Mouse (Mus musculus): ENCODE results near the gene Neurog1.
A peak's percentile ranks its signal among the peaks of the same experiment; 100 is the strongest.

The Neurog1 gene

DNA sequence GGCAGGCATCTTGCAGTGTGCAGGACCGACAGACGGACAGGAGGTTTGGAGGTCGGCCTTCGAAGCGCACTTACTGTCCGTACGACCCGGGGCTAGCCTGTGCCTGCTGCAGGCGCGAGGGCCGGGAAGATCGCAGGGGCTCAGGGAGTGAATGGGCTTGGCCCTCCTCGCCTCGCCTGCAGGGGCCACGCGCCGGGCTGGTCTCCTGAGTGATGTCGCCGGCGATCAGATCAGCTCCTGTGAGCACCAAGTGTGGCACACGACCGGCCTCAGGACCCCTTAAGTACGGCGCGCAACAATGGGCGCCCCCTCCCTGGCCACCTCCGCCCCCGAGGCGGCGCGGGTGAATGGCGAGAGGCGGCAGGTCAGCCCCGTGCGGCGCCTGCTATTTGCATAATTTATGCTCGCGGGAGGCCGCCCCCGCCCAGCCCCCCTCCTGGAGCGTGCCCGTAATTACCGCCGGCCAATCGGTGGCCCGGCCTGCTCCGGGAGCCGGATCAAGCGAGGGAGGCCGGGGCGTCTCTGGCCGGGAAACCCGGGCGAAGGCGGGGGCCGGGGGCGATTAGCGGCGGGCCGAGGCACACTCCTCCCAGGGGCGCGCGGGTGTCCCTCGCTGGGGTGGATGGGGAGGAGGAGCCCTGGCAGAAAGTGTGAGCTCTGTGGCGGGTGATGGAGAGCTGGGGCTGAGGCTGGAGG, at the start of gene Neurog1:
TSS of gene Neurog1 (minus strand) at position 240 of the 696 bp plus-strand sequence.
- DNase-seq, result peak; percentile 18

DNA sequence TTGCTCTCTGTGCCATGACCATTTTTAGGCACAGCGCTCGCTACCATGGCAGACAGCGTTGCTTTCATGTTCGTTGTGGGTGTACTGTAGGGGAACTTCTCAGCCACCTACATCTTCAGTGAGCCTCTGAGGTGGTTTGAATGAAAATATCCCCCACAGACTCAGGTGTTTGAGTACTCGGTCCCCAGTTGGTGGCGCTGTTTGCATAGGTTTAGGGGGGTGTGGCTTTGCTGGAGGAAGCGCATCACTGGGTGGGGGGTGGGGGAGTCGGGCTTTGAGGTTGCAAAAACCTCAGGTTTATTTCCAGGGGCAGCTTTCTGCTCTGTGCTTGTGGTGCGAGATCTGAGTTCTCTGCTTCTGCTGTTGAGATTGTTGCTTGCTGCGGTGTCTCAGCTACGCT, 47.4 kb upstream of the Neurog1 start:
- no peak for DNase-seq

DNA sequence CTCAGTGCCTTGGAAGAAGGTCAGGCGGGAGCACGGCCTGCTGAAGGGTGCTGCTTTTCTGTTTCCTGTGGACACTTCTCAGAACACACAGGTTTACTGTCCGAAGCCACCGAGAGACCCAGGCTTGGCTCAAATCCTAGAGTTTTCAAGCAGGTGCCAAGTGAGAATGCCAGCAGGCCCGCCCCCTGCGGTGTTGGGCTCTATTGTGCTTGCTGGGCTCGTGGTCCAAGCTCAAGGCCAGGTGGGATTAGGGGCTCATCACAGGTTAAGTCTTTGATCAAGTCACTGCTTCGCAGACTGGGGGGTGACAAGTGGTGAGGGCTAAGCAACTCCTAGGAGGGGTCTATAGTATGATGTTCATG, 44.7 kb upstream of the Neurog1 start:
- no peak for DNase-seq

DNA sequence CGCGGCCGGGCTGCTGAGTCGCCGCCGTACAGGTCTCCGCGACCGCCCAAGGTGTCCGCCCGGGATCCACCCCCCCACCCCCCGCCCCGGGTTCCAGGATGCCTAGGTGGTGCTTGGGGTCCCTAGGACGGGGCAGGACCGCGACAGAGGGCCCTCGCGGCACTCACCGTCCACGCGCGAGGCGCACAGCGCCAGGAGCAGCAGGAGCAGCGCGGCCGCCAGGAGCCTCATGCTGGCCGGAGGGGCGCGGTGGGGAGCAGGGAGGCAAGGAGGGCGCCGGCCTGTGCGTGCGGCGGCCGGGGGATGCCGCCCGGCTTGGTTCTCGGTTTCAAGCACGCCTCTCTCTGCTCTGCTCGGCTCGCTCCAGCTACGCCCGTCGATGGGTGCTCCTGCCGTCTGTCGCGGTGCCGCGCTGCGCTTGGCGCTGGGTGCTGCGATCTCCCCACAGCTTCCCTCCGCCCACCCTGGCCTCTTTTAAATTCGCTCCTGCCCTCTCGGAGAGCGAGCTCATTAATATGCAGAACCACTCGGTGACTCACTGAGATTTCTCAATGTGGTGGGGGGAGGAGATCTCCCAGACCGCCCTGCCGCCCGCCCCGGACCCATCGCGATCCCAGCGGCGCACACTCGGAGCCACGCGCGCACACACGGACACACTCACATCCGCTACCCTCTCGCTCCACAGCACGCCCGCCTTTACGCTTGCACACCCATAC, 44.1 kb upstream of the Neurog1 start, which contains the start of gene Cxcl14:
TSS of gene Cxcl14 (minus strand) at position 609 of the 716 bp plus-strand sequence.
- peak; percentile 14 for DNase-seq

DNA sequence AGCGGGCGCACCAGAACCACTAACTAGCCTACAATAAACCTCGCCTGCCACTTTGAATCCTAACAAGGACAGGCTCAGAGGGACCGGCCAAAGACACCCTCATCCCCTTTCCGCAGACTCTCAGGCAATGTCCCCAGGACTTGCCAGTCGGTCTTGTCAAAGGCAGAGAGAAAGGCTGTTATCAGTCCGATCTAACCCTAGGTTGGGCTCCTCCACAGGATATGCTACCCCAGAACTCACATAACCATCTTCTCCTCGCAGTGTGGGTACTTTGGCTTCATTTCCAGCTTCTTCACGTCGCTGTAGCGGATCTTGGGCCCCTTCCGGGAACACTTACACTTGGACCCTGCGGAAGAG, 43.6 kb upstream of the Neurog1 start:
- DNase-seq, result peak; percentile 5

DNA sequence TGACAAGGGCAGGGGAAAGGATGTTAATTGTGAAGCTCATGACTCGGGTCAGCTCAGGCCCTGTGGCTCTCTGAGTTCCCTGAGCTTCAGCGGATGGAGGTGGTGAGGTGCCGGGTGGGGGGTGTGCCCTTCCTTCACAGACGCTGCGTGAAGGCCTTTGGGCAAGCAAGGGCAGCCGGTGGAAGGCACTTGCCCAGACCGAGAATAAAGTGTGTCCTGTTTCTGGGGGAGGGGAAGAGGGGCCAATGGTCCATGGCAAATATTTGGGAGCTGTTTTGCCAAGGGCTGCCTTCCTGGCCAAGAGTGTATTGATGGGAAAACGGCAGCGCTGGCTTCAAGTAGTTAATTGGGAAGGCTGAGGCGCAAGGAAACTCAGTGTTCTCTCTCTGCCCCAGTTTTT, 42.9 kb upstream of the Neurog1 start:
- no peak for DNase-seq

DNA sequence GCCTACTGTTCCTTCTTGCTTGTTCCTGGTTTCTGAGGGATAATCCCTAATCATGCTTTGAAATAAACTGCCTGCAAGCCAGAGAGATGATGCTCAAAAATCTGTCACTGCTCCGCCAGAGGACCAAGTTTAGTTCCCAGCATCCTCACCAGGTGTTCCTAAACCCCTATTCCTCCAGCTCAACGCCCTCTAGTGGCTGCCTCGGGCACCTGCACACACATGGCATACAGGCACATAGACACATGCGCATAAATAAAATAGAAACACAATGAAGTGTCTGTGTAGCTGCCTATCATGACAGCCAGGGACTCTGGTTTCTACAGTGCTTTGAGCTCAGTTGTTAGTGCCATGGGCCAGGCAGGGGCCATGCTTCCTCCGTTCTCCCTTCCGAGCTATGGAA, 38.0 kb upstream of the Neurog1 start:
- DNase-seq, result no peak

DNA sequence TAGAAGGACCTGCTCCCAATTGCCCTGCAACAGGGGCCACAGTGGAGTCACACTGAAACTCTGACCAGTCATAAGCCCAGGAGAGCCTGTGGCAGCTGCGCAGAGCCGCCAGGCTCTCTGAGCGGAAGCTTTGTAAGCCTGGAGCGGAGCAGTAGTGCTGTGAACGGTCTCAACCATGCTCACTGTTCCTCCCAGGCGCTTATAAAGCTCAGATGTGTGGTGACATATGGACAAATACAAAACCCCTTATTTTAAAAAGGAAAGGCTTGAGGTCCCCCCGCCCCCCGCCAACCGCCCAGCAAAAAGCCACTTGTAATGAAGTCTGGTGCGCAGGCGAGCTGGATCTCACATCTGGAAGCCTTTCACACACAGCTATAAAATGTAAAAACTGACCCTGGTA, 37.3 kb upstream of the Neurog1 start:
- DNase-seq, result no peak

DNA sequence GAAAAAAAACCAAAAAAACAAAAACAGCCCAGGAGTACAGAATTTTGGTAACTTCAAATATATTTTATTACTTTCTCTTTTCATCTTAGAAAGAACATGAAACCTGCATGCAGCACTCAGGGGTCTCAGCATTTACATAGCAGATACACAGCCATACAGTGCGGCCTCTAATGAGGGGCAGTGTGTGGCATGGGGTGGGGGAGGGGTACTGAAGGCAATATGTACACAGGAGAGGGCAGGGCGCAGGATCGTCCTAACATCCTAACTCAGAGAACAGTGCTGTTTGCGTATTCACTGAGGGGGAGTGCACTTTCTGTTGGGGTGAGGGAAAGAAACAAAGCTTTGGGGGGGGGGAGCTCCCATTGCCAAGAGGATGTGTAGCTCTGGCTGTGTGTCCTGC, 36.6 kb upstream of the Neurog1 start:
- DNase-seq, result no peak

DNA sequence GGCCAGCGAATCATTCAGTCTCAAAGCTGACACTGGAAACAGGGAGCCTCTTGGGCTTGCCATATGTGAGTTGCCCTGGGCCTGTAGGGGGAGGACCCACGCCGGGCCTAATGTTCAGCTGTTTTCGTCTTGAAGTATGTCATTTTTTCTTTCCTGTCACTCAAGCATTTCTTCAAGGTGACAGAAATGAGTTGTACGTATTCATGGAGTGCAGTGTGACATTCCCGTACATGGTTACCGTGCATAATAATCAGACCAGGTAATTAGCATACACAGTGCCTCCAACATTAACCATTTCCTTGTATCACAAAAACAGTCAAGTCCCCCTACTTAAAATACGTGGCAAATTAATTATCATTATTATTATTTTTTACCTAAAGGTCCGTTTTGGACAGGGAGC, 35.1 kb upstream of the Neurog1 start:
- no peak for DNase-seq

DNA sequence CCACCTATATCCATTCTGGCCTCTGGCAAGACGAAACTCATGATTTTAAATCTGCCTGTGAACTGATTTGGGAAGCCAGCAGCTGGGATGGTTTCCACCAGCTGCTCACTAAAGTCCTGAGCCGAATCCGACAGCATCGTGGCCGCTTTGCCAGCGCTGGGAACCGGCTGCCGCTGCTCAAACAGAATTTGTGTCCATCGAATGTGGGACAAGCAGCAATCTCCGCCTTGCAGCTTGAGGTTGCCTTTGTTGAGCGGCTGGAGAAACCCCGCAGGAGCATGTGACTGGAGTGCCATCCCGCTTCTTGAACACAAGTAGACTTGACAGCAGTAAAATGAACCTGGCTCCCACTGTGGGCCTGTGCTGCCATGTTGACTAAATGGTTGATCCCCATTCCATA, 31.4 kb upstream of the Neurog1 start:
- no peak for DNase-seq

DNA sequence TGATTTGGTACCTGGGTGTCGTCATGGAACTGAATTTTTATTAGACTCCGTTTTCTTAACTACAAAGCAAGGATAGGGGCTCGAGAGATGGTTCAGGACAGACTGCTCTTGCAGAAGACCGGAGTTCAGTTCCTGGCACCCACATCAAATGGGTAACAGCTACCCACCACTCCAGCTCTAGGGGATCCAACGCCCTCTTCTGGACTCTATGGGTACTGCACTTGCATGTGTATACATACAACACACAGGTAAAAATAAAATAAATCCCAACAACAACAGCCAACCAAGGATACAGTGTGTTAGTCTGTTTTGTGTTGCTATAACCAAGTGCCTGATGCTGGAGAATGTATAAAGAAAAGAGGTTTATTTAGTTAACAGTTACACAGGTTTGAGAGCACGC, 28.4 kb upstream of the Neurog1 start:
- no peak for DNase-seq

DNA sequence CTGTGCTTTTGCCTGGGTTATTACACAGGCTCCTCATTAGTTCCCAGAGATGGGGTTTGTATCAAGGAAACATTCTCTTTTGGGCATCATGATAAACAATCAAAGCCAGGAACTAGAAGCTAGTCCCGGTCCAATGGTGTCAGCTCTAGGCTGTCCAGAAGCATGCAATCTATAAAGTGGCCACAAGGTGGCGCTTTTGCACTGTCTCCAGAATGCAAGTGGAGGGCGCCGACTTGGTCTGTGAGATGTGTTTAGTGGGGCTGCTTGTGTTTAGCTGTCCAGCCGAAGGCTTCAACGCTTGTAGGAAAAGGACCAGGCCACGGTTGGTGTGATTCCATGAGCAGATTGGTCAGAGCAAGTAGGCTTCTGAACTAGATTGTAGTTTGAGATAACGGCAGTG, 27.5 kb upstream of the Neurog1 start:
- peak; percentile 84 for DNase-seq

DNA sequence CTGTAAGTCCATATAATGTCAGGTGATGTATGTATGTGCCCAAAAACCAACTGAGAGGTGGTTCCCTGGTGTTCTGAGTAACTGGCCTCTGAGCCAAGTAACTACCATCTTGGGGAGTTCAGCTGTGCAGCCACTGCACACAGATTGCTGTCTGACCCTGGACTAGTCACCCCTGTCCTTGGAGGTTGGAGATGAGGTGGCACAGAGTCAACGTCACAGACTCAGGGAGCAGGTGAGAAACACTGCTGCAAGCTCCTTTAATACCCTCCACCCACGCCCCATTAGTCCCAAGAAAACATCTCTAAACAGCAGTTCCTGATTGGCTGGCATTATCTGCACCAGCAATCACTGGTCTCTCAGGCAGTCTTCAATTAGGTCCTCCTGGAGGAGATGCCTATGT, 23.2 kb upstream of the Neurog1 start:
- no peak for DNase-seq

DNA sequence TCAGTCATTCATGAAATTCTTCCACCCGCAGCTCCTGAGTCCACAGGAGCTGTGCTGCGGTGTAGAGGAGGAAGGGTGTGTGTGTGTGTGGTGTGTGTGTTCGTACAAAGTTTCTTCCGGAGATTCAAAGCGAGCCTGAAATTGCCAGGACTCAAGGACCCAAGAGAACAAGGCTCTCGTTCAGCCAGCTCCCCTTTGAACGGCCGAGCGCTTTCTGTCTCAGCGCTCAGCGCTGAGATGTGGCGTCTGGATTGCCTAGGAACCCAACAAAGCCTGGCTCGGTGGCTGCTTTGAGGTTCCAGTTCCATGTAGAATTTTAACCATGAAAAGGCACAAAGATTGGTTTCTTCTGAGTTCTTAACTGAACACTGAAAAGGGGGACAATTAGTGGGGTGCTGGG, 18.2 kb upstream of the Neurog1 start:
- DNase-seq, result no peak

DNA sequence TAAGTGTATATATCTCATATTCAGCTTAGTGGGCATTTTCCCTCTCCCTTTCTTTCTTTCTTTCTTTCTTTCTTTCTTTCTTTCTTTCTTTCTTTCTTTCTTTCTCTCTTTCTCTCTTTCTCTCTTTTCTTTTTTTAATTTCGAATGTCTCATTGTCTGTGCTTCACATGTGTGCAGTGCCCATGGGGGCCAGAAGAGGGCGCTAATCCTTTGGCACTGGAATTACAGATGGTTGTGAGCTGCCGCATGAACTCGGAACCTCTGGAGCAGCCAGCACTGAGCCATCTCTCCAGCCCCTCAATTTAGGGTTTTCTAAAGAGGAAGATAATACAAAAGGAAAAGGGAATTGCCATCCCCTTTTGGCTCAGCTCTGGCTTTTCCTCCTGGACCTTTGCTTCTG, 15.4 kb upstream of the Neurog1 start:
- DNase-seq, result no peak

DNA sequence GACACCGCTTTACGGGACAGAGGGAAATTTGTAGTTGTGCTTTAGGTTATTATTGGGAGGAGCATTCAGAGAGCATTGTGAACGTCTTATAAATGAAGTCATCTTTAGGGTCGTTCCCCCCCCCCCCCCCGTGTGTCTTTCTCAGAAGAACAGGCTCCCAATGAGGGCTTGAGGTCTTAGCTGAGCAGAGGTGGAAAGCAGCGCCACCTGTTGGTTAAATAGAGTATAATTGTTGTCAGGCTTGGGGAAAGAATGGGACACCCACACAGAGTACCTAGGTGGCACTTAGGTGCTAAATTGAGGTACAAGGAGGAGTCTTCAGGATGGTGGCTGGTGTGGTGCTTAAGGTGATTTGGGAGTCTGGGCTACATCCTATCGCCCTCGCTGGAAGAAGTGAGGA, 14.5 kb upstream of the Neurog1 start:
- DNase-seq, result no peak

DNA sequence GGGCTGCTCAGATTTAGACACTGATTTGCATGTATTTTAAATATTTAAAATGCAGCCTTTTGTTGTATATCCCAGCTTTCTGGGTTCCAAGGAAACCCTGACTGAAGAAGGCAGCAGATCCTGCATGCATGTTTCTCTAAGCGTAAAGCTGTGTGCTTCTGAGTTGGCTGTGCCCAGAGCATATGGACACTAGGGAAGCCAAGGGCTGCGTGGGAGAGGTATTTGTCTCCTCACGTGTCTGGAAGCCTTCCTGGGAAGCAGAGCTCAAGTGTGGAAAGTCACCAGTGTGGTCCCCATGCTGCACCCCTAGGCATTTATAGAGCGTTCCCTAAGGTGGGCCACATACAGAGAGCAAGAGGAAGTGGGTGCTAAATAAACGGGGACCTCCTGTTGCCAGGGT, 13.7 kb upstream of the Neurog1 start:
- DNase-seq, result no peak

DNA sequence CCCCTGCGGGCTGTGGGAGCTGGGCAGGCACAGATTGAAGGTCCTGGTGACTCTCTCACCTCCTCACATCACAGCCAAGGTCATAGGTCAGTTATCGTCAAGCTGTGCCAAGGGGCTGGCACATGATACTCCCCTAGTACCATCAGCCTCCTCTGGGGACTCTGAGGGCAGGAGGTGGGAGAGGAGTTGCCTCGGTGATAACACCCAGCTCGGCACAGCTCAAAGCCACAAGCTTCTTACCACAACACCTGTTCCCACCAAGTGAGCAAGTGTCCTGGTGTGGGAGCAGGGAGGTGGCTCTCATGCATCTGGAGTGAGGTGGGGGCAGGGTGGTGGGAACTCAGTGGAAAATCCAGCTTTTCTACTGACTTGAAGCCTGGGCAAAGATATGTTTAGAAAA, 10.3 kb upstream of the Neurog1 start:
- no peak for DNase-seq

DNA sequence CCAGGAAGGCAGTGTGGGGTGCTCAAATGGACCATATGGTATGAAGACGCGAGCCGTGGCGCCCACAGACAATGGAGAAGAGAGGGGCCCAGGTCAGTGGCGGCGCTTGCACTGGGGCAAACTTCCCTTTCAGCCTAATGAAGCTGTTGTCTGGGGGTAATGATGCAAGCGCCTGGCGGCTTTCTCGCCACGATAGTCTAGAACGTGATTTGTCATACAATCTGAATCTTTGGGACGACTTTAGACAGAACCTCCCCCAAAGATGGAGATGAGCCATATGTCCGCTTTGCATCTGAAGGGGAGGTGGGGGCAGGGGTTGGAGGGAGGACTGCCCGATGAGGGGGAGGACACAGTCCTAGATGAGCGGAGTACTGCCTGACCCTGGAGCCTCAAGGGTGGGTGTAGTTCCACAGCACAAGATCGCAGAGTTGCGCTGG, 8.4 kb upstream of the Neurog1 start:
- no peak for DNase-seq

DNA sequence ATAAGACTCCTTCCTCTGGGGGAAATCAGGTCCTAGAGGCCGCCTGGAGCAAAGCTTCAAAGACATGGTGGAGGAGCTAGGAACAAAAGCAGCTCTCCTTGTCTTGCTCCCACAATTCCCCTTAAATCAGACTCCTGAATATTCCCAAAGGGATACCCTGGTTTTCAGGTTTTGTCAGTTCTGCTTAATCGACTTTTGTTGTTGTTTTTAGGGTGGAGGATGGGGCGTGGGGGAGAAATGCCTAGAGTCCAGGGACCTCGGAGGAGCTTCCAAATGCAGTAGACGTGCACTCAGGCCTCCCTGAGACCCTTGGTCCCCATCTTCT, 7.9 kb upstream of the Neurog1 start:
- DNase-seq, result no peak

DNA sequence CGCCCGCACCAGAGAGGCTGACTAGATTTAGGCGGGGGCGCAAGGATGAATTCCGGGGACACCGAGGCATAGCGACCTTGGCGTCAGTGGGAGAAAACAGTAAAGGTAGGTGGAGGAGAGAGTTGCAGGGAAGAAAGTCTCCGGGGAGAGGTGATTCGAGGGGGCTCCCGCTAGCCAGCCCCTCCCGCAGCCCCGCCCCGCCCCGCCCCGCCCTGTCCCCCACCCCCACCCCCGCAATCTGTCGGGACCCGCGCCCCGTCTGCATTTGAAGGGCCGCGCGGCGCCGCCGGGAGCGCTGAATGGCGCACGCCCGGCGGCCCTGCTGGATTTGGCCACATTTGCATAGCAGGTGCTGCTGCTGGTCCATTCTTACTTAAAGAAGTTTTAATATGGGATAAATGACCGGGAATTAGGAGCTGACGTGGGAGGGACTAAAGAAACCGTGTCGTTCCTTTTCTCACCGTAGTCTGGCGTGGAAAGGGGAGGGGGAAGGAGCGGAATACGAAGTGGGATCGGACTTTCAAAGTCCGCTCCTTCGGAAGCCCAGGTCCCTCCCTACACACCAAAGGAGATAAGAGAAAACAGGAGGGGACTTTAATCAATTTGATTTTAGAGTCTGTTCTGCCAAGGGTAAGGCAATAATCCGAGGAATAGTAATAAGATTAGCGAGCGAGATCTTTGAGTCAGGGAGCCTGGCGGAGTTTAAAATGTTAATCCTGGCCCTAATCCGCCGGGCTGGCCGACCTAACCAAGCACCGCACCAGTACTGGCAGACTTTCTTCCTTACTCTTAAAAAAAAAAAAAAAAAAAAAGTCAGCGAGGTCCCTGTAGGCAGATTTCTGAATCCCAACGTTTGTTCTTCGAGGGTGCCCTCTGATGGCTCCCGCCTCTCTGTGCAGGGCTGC, 7.3 kb upstream of the Neurog1 start:
- DNase-seq, result no peak

DNA sequence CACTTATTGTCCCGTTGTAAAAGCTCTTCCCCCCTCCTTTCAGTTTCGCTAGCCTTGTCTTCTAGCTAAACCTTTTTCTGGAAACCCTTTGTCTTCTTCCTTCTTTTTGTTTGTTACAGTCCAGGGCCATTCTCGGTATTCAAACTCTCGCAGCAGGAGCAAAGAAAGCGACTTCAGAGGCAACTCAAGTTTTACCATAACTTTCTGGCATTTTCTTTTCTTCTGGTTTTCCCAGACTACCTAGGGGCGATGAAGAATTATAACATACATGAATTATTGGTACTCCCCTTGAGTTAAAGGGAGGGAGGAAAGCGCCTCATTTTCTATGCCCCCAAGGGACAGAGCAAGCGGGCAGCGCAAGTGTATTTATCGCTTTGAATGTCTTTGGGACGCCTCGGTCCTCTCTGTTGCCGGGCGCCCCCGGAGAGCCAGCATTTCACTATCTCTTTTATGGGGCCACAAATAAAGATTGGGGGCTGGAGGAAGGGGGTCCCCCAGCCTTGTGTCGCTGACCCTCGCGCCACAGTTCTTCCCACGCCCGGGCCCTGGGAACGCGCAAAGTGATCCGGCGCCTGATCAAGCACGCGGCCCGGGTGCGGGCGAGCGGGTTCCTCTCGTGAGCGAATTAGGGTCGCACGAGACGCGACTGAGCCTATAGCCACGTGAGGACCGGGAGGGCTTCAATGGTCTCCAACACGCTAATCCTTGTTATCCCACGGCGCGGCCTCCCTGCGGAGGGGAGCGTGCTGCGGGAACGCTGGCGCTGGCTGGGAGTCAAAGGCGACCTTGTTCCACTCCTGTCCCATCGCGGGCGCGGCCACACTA, 6.4 kb upstream of the Neurog1 start:
- no peak for DNase-seq
